Mouse (Mus musculus) G1E (cell line): ENCODE results near the gene Txnrd1. TPM values are rescaled to one million over a fixed set of nuclear protein-coding genes. Genes with fewer than 3 reads are reported as not detected.

Experiments used
- ATAC-seq: 2 replicates; pipeline ENCODE4 v1.8.0; 2016; ENCODE audit warnings: mild to moderate bottlenecking; ENCODE audit not compliant: insufficient number of reproducible peaks, poor library complexity, low FRiP score, severe bottlenecking; ENCODE audit errors: extremely low read depth
- DNase-seq: peaks from one replicate; pipeline ENCODE4 v3.0.0; 2012; ENCODE audit warnings: low spot score
- H3K27me3 ChIP-seq: 2 replicates; pipeline ENCODE4 v1.6.1; 2012; ENCODE audit warnings: mild to moderate bottlenecking, low read length, inconsistent platforms; ENCODE audit not compliant: insufficient read depth
- H3K36me3 ChIP-seq: replicated peaks from 2 replicates; pipeline ENCODE3; 2012; ENCODE audit warnings: mild to moderate bottlenecking, inconsistent platforms
- H3K4me1 ChIP-seq: 2 replicates; pipeline ENCODE4 v1.6.1; 2012; ENCODE audit warnings: low read depth, low read length, inconsistent platforms, mixed read lengths; ENCODE audit not compliant: insufficient read depth
- H3K4me3 ChIP-seq: 2 replicates; pipeline ENCODE4 v1.5.1; 2012; ENCODE audit warnings: low read depth, mild to moderate bottlenecking, inconsistent platforms, low read length, moderate library complexity, mixed read lengths
- H3K9me3 ChIP-seq: replicated peaks from 2 replicates; pipeline ENCODE4 v1.6.1; 2012; ENCODE audit warnings: inconsistent platforms
- CTCF ChIP-seq: IDR thresholded peaks from 2 replicates; pipeline ENCODE4 v1.5.1; 2012; ENCODE audit warnings: low read depth, low read length, inconsistent platforms, mixed read lengths
- GATA1 ChIP-seq: IDR thresholded peaks from 2 replicates; pipeline ENCODE4 v1.6.1; 2012; ENCODE audit warnings: borderline replicate concordance, low read length, inconsistent platforms, mixed read lengths
- GATA2 ChIP-seq: IDR thresholded peaks from 2 replicates; pipeline ENCODE4 v1.6.1; 2012; ENCODE audit warnings: low read depth, low read length, inconsistent platforms, borderline replicate concordance
- POLR2AphosphoS5 ChIP-seq: IDR thresholded peaks from 2 replicates; pipeline ENCODE4 v1.6.1; 2012; ENCODE audit warnings: low read depth, low read length, inconsistent platforms; ENCODE audit not compliant: insufficient replicate concordance
- TAL1 ChIP-seq: conservative IDR thresholded peaks from 2 replicates; pipeline ENCODE4 v1.6.1; 2012; ENCODE audit warnings: low read depth, low read length, inconsistent platforms, mixed read lengths
- polyA plus RNA-seq: library from polyadenylated mRNA; stranded (reverse); fragments of >175 nt; gene quantifications from 2 replicates; pipeline ENCODE4 v1.2.3, GENCODE M21; 2012
- total RNA-seq, 2 experiments: library from RNA; stranded (forward) in 1 of 2; stranded (reverse) in 1 of 2; fragments of 200-1000 nt in 1 of 2; fragments of >200 nt in 1 of 2; fragmentation: Nextera tagmentation in 1 of 2; gene quantifications; 2 replicates each; pipeline ENCODE4 v1.2.3; 2014 to 2017

Gene Txnrd1
- total and polyA plus RNA-seq, 3 experiments: 73.1 to 88.7 (median 83.9) TPM

GRCm38 (mm10) chr10:82795767-82796166, 38.0 kb upstream of the Txnrd1 start:
- peaks cover 4% of the 10 kb centered on the region; the same call in 1 of the 2 replicates for H3K9me3 ChIP-seq
- peaks cover 35% of the 10 kb centered on the region for H3K27me3 ChIP-seq
- no peaks in the 10 kb centered on the region for H3K36me3 ChIP-seq
- peaks cover 20% of the 10 kb centered on the region for H3K4me1 ChIP-seq
- TF ChIP-seq GATA2 (no peak), TAL1 (no peak), GATA1 (no peak)
- DNase-seq (no peak), ATAC-seq (no peak)
- no peak overlapping the region for H3K4me3 ChIP-seq

- ATAC-seq (no peak), DNase-seq (no peak)
- Histone ChIP-seq H3K4me3 (no peak overlapping the region), H3K9me3 (peaks cover 3% of the 10 kb centered on the region; the same call in 1 of the 2 replicates), H3K4me1 (peaks cover 18% of the 10 kb centered on the region), H3K36me3 (no peaks in the 10 kb centered on the region), H3K27me3 (peaks cover 35% of the 10 kb centered on the region)
- no peak for TF ChIP-seq POLR2AphosphoS5
- TF ChIP-seq TAL1: no peak
- TF ChIP-seq GATA1: no peak
Measured at GRCm38 (mm10) chr10:82796471-82797118, 37.2 kb upstream of the Txnrd1 start.

- TF ChIP-seq GATA1: no peak
- TF ChIP-seq POLR2AphosphoS5: no peak
- no peak for TF ChIP-seq GATA2
- TF ChIP-seq TAL1: no peak
- TF ChIP-seq CTCF: no peak
- no peak for ATAC-seq
- Histone ChIP-seq H3K4me3 (no peak overlapping the region), H3K9me3 (no peaks in the 10 kb centered on the region), H3K36me3 (no peaks in the 10 kb centered on the region), H3K4me1 (peaks cover 18% of the 10 kb centered on the region), H3K27me3 (peaks cover 40% of the 10 kb centered on the region)
- no peak for DNase-seq
Measured at GRCm38 (mm10) chr10:82797119-82797491, 36.6 kb upstream of the Txnrd1 start.

- TF ChIP-seq POLR2AphosphoS5: no peak
- no peak for TF ChIP-seq GATA1
- TF ChIP-seq CTCF: no peak
- TF ChIP-seq TAL1: no peak
- no peak for TF ChIP-seq GATA2
- DNase-seq: no peak
- Histone ChIP-seq H3K9me3 (no peaks in the 10 kb centered on the region), H3K27me3 (peaks cover 39% of the 10 kb centered on the region), H3K4me3 (no peak overlapping the region), H3K4me1 (peaks cover 18% of the 10 kb centered on the region), H3K36me3 (no peaks in the 10 kb centered on the region)
- ATAC-seq: no peak
Measured at GRCm38 (mm10) chr10:82798312-82798933, 35.3 kb upstream of the Txnrd1 start.

GRCm38 (mm10) chr10:82800094-82800493, 33.7 kb upstream of the Txnrd1 start:
- no peaks in the 10 kb centered on the region for H3K36me3 ChIP-seq
- H3K9me3 ChIP-seq: no peaks in the 10 kb centered on the region
- TF ChIP-seq GATA1 (no peak), POLR2AphosphoS5 (no peak), CTCF (no peak), TAL1 (no peak), GATA2 (no peak)
- H3K4me3 ChIP-seq: no peak overlapping the region
- peaks cover 16% of the 10 kb centered on the region for H3K4me1 ChIP-seq
- no peak for ATAC-seq
- H3K27me3 ChIP-seq: peaks cover 43% of the 10 kb centered on the region
- no peak for DNase-seq

GRCm38 (mm10) chr10:82804396-82804795, 29.4 kb upstream of the Txnrd1 start:
- no peaks in the 10 kb centered on the region for H3K9me3 ChIP-seq
- DNase-seq: no peak
- peaks cover 7% of the 10 kb centered on the region; the same call in 1 of the 2 replicates for H3K4me1 ChIP-seq
- TF ChIP-seq CTCF (no peak), TAL1 (no peak), GATA1 (no peak), POLR2AphosphoS5 (no peak), GATA2 (no peak)
- ATAC-seq: no peak
- H3K27me3 ChIP-seq: peaks cover 41% of the 10 kb centered on the region
- no peak overlapping the region for H3K4me3 ChIP-seq
- no peaks in the 10 kb centered on the region for H3K36me3 ChIP-seq
